Mouse (Mus musculus) ovary, postnatal 10 days (tissue): ENCODE results near the gene Man1c1.

Experiments
- DNase-seq: peaks from one replicate; pipeline ENCODE4 v3.0.0; 2022; ENCODE audit warnings: low spot score

Gene Man1c1

GRCm38 (mm10) chr4:134724974-134725373 is 20.9 kb upstream of the Man1c1 start:
- DNase-seq = no peak

- no peak for DNase-seq
These were observed 19.2 kb upstream of the Man1c1 start for GRCm38 (mm10) chr4:134723251-134723650.

DNA sequence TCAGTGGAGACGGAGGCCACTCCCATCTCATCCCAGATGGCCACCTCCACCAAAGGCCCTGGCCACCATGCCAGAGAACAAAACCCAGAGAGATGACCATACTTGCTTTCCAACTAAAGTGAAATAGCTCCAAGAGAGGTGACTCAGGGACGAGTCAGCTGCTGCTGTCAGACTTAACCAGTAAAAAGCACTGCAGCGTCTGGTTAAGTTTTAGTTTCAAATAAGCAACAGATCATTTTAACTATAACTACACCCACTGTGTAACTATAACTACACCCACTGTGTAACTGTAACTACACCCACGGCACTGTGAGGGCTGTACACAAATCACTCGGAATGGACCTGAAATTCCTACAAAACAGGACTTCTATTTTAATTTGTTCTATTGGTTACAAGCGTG is 17.0 kb upstream of the Man1c1 start:
- DNase-seq = no peak

GRCm38 (mm10) chr4:134720371-134720770 is 16.3 kb upstream of the Man1c1 start:
- DNase-seq = no peak

GRCm38 (mm10) chr4:134719489-134719888 is 15.4 kb upstream of the Man1c1 start:
- DNase-seq = no peak

- DNase-seq = peak; percentile 64
These were observed 9.8 kb upstream of the Man1c1 start for GRCm38 (mm10) chr4:134713937-134714336.

DNA sequence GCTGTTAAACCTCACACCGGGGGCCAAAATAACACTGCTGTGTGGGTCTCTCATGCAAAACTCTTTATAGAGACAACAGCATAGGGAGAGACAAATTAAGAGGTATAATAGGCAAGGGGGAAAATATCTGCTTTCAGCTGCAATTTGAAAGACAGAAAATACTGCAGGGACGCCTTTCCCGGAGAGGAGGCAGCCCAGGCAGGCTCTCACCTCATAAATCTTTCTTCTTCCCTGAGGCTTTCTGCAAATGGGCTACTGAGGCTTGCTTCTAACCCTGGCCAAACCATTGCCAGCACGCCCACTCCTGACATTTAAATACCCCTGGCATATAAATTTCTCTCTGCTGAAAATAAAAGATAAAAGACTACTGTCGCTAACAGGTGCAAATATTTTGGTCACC is 1.2 kb upstream of the Man1c1 start:
- no peak for DNase-seq

DNA sequence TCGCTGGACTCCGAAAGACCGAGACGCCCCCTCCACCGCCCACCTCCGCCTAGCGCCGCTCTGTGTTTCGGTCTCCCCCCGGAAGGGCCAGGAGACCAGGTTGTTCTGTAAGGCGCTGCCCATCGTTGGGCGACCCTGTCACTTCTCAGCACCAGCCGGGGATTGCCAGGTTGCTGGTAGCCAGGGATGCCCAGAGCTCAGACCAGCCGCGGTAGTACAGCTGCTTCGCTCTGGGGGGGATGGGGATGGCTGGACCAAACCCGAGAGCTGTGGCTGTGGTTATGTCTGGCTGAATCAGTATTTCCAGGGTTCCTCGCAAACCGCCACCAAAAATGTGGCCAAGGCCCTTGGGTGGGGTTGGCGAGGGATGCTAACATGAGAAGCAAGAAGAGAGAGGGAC is 500 bp upstream of the Man1c1 start:
- DNase-seq = no peak

- peak; percentile 32 for DNase-seq
These were observed 882 bp downstream of the Man1c1 start for GRCm38 (mm10) chr4:134702981-134703834.

- DNase-seq = peak; percentile 46
These were observed 2.2 kb downstream of the Man1c1 start for GRCm38 (mm10) chr4:134701934-134702333.

DNA sequence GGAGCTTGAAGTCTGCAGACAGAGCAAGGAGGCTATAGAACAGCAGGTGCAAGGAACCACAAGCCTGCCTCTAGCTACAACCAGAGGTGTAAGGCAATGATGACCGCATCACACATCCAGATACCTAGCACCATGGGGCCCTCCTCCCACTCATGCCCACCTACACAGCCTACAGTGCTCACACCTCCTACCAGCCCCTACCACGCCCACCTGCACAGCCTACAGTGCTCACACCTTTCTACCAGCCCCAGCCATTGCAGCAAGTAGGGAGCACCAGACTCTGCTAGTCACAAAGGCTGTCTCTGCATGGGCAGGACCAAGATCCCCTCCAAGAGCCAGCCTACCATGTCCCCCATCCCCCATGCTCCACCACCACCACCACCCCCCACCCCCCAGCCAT is 3.2 kb downstream of the Man1c1 start:
- DNase-seq = no peak

DNA sequence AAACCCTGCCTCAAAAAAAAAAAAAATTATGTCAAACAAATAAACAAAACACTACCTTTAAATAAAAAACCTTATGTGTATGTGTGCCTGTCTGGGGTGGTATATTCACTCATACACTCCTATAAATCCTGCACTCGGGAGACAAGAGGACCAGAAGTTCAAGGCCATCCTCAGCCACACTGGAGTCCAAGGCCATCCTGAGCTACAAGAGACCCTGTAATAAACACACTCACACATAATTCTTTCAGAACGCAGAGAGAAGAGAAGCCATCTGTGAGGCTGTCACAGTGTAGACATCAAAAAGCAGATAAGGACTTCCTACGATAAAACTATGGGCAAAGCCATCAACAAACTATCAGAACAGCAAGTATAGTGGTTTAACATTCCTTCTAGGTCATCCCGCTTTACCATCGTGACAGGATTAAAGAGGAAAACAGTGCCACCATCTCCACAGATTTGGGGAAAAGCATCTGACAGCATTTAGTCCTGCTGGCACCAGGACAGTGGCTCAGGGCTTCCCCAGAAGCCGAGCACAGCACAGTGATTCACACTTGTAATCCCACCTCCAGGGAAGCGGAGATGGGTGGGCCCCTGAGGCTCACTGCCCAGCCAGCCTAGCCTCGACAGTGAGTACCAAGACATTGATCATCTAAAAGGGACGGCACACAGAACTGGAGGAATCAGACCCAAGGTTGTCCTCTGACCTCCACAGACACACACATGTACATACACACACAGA is 10.7 kb downstream of the Man1c1 start:
- no peak for DNase-seq

GRCm38 (mm10) chr4:134692388-134692787 is 11.7 kb downstream of the Man1c1 start:
- DNase-seq = no peak

- DNase-seq = no peak
These were observed 17.9 kb downstream of the Man1c1 start for GRCm38 (mm10) chr4:134686022-134686661.

GRCm38 (mm10) chr4:134684637-134685338 is 19.3 kb downstream of the Man1c1 start:
- no peak for DNase-seq

DNA sequence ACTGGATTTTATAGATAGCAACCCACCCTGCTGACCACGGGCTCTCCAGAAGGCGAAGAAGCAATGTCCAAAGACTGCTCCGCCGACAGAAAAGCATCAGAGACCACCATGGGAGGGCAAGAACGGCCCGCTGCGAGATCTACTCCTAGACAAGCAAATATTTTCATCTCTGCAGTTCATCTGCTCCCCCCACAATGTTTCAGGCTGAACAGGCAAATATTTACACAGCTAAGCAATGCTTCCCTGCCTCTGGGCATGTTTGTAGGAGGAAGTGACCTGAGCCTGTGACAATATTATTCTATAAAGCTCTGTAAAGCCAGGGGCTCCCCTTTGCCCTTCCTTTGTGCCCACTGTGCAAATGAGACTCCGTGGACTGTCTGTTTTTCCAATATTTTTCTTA is 20.2 kb downstream of the Man1c1 start:
- DNase-seq = no peak

GRCm38 (mm10) chr4:134683008-134683407 is 21.1 kb downstream of the Man1c1 start:
- DNase-seq = no peak

DNA sequence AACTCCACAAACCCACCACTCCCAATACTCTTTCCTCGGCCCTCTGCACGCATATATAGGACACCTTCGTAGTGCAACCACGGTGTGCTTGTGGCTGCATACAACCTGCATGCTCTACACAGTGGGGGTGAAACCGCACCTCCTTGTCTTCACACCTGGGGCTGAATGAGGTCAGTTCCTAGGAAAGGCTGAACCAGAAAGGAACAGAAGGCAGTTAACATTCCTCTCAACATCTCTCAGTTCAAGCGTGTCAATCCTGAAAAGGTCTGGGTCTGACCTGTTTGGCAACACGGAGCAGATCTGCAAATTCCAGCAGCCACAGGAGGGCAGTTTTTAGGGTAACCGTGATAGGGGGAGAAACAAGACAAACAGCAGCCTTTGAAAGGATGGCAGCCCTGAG is 21.7 kb downstream of the Man1c1 start:
- no peak for DNase-seq

- DNase-seq = no peak
These were observed 22.3 kb downstream of the Man1c1 start for GRCm38 (mm10) chr4:134681819-134682218.

- no peak for DNase-seq
These were observed 26.3 kb downstream of the Man1c1 start for GRCm38 (mm10) chr4:134677556-134678508.

- no peak for DNase-seq
These were observed 28.3 kb downstream of the Man1c1 start for GRCm38 (mm10) chr4:134675800-134676199.
